Mouse (Mus musculus) midbrain, postnatal 0 days (tissue): ENCODE data around the gene Nepro. TPM values are rescaled to one million over a fixed set of nuclear protein-coding genes. Genes with fewer than 3 reads are reported as not detected.

Experiments used
- ATAC-seq: fragments of 200-750 bp; cut with Nextera tagmentation; 2 replicates; pipeline ENCODE4 v1.8.0; 2017; ENCODE audit warnings: moderate number of reproducible peaks, mild to moderate bottlenecking, moderate TSS enrichment, moderate library complexity; ENCODE audit not compliant: low FRiP score
- DNase-seq: peaks from one replicate; pipeline ENCODE4 v3.0.0-alpha.2; 2015; ENCODE audit warnings: low spot score
- H3K27ac ChIP-seq: fragments of 300-500 bp; sonication (generic); 2 replicates; pipeline ENCODE4 v1.5.1; 2014; ENCODE audit warnings: low read depth, mild to moderate bottlenecking, low read length, mixed read lengths
- H3K27me3 ChIP-seq: fragments of 300-500 bp; sonication (generic); 2 replicates; pipeline ENCODE4 v1.6.1; 2014; ENCODE audit warnings: low read length, control low read depth, mixed read lengths; ENCODE audit not compliant: insufficient read depth
- H3K36me3 ChIP-seq: fragments of 300-500 bp; sonication (generic); 2 replicates; pipeline ENCODE4 v1.6.1; 2014; ENCODE audit warnings: low read length, control low read depth, mixed read lengths; ENCODE audit not compliant: insufficient read depth
- H3K4me1 ChIP-seq: fragments of 300-500 bp; sonication (generic); 2 replicates; pipeline ENCODE4 v1.6.1; 2014; ENCODE audit warnings: mild to moderate bottlenecking, control low read depth, antibody characterized with exemption, low read length, mixed read lengths; ENCODE audit not compliant: insufficient read depth
- H3K4me2 ChIP-seq: fragments of 300-500 bp; sonication (generic); 2 replicates; pipeline ENCODE4 v1.6.1; 2014; ENCODE audit warnings: low read depth, mild to moderate bottlenecking, low read length, mixed read lengths; ENCODE audit not compliant: poor library complexity, severe bottlenecking
- H3K4me3 ChIP-seq: fragments of 300-500 bp; sonication (generic); 2 replicates; pipeline ENCODE4 v1.5.1; 2014; ENCODE audit warnings: low read depth, mild to moderate bottlenecking, low read length, moderate library complexity
- H3K9ac ChIP-seq: fragments of 300-500 bp; sonication (generic); replicated peaks from 2 replicates; pipeline ENCODE4 v1.6.1; 2014; ENCODE audit warnings: mild to moderate bottlenecking, low read length, moderate library complexity, mixed read lengths; ENCODE audit not compliant: poor library complexity, severe bottlenecking
- H3K9me3 ChIP-seq: fragments of 300-500 bp; sonication (generic); 2 replicates; pipeline ENCODE4 v1.6.1; 2016; ENCODE audit warnings: low read length, control low read depth
- CTCF ChIP-seq: IDR thresholded peaks from 2 replicates; pipeline ENCODE4 v1.5.1; 2016; ENCODE audit warnings: antibody characterized with exemption, mild to moderate bottlenecking
- WGBS: fragments of 180-500 bp; shearing (Covaris S2); extraction: QIAGEN DNeasy Blood & Tissue Kit; methylation state at CpG from one replicate; pipeline ENCODE4 v1.1.7; 2014; 5-methylcytosine and 5-hydroxymethylcytosine counted together
- polyA plus RNA-seq: library from polyadenylated mRNA; unstranded; fragments of >200 nt; fragmentation: Nextera tagmentation; extraction: Ambion mirVana; gene quantifications from 2 replicates; pipeline ENCODE4 v1.2.1, GENCODE M21; 2015
- total RNA-seq: library from RNA; depleted of rRNA; stranded (reverse); fragments of >200 nt; gene quantifications from 2 replicates; pipeline ENCODE4 v1.2.3, GENCODE M21; 2014; rRNA removed

Gene Nepro
- total and polyA plus RNA-seq, 2 experiments from 2014 or later = 2.9 to 3.5 TPM

- no peaks in the 10 kb centered on the region for H3K36me3 ChIP-seq
- H3K27ac ChIP-seq = no peak overlapping the region
- H3K9me3 ChIP-seq = no peaks in the 10 kb centered on the region
- no peaks in the 10 kb centered on the region for H3K4me1 ChIP-seq
- H3K4me3 ChIP-seq = no peak overlapping the region
- DNase-seq = no peak
- no peaks in the 10 kb centered on the region for H3K27me3 ChIP-seq
- 83% methylated on average over 17 of the region's 17 CpGs for WGBS
- no peak overlapping the region for H3K9ac ChIP-seq
- no peak for ATAC-seq
- no peak for TF ChIP-seq CTCF
- no peak overlapping the region for H3K4me2 ChIP-seq
These were observed 54.5 kb downstream of the Nepro start for GRCm38 (mm10) chr16:44778538-44779147.

GRCm38 (mm10) chr16:44779494-44779893, 55.4 kb downstream of the Nepro start:
- 96% methylated on average over 5 of the region's 5 CpGs for WGBS
- Histone ChIP-seq H3K9ac (no peak overlapping the region), H3K4me1 (no peaks in the 10 kb centered on the region), H3K27ac (no peak overlapping the region), H3K27me3 (no peaks in the 10 kb centered on the region), H3K9me3 (no peaks in the 10 kb centered on the region), H3K36me3 (no peaks in the 10 kb centered on the region), H3K4me2 (no peak overlapping the region), H3K4me3 (no peak overlapping the region)
- DNase-seq = no peak
- ATAC-seq = no peak
- TF ChIP-seq CTCF = no peak

- Histone ChIP-seq H3K4me3 (no peak overlapping the region), H3K27me3 (no peaks in the 10 kb centered on the region), H3K4me1 (no peaks in the 10 kb centered on the region), H3K27ac (no peak overlapping the region), H3K9ac (no peak overlapping the region), H3K4me2 (no peak overlapping the region), H3K36me3 (no peaks in the 10 kb centered on the region), H3K9me3 (no peaks in the 10 kb centered on the region)
- ATAC-seq (no peak), DNase-seq (no peak)
- 67% methylated on average over 4 of the region's 4 CpGs for WGBS
- TF ChIP-seq CTCF = no peak
These were observed 56.6 kb downstream of the Nepro start for GRCm38 (mm10) chr16:44780751-44781150.

Other genes starting within 250 kb of the Nepro start
- 13.5 and 24.9 TPM in 2 replicates for gene Boc, start 165.4 kb upstream of the Nepro start, total RNA-seq
- gene Boc, start 165.4 kb upstream of the Nepro start, polyA plus RNA-seq = 2.7 and 3.9 TPM in 2 replicates
- 42.5 and 46.7 TPM in 2 replicates for gene Gtpbp8, start 22.1 kb downstream of the Nepro start, total RNA-seq
- gene Gtpbp8, start 22.1 kb downstream of the Nepro start, polyA plus RNA-seq = 36.6 and 38.8 TPM in 2 replicates
- gene Cd200r1, start 41.4 kb downstream of the Nepro start, total RNA-seq = 1.6 TPM in 1 of 2 replicates, not detected in the other
- gene Cd200r1, start 41.4 kb downstream of the Nepro start, polyA plus RNA-seq = 0.20 and 0.52 TPM in 2 replicates
- not detected in 2 replicates for gene Cd200r4, start 87.4 kb downstream of the Nepro start, total RNA-seq
- 0.09 TPM in 2 replicates for gene Cd200r4, start 87.4 kb downstream of the Nepro start, polyA plus RNA-seq
- gene Cd200r2, start 142.8 kb downstream of the Nepro start, total RNA-seq = 0.22 TPM in 1 of 2 replicates, not detected in the other
- not detected in 2 replicates for gene Cd200r2, start 142.8 kb downstream of the Nepro start, polyA plus RNA-seq
- not detected in 2 replicates for gene Cd200r3, start 219.4 kb downstream of the Nepro start, total RNA-seq
- not detected in 2 replicates for gene Cd200r3, start 219.4 kb downstream of the Nepro start, polyA plus RNA-seq